Mouse (Mus musculus): ENCODE measurements at regions not wholly inside any gene's neighbourhood (a gene's known extent, or its start where the extent isn't known, plus 50 kb on each side); places are given as distances from the start of the nearest gene placed in this dataset.

DNA sequence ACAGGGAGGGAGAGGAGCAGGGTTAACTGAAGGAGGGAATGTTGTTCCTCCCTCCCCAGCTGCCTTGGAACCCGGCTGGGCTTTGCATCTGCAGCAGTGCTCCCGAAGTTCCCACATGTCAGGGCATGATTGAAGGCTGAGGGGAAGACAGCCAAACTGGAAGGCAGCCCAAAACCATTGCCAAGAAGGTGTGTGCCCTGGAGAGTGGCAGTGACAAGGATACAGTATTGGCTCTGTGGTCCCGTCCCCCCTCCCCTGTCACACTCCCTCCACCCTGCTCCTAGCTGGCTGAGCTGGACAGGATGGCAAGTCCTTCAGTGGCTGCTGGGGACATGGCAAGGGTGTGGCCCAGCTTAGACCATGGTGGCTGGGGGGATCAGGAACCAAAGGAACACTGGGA is 79.1 kb downstream of the Cyp26b1 start:
- DNase-seq, result no peak

DNA sequence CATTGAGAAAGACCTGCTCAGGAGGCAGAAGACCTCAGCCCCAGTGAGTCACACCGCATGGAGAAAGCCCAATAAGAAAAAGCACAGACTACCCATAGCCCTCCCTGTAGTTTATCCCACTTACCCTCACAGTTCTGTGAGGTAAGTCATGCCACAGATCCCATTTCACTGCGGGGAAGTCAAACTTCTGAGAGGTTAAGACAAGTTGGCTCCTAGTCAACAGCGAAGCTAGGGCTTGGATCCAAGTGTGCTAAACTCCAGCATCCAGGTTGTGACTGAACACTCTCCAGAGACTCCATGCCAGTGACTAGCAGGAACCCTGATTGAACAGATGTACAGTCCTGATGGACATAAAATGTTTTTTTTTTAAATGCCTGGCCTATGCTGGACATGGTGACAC is 85.1 kb downstream of the Cyp26b1 start:
- DNase-seq, result no peak

DNA sequence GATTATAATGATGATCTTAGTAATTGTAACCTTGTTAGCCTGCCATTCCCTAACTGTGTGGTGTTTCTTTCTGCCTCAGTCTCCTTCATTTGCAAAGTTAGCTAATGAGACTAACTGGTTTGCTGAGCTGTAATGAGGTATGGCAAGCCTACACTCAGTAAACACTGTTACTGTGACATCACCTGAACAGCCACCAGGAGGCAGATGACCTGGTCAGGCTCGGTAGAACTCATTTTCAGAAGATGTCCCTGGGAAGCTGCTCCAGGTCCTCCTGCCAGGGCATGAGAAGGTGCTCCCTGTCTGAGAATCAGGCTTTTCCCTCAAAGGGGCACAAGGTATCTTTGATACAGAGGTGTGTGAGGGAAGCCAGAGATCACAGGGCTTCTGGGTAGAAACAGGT is 87.0 kb downstream of the Cyp26b1 start:
- no peak for DNase-seq

DNA sequence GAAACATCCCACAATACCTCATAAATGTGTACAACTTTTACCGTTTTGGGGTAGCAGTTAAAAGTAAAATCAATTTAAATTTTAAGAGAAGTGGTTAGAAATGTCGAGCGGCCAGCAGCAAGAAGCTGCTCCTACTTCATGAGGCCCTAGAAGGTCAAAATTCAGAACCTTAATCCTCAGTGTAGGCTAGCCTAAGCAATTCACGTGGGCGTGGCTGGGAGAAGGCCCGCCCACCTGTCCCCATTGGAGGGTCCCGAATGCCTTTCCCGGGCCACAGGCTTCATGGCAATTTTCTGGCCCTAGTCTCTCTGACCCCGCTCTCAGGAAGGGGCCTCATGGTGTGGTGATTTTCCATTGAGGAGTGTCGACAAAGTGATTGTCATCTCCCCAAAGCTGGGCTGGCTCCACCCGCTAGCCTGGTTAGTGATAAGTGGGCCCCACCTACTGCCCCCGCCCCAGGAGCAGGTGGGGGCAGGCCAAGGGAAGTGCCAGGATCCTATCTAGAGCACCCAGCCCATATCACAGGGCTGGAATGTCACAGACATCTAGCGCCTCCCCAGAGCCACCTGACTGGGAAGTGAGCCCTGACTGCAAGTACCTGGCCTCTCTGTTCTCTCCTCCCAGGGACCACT is 93.3 kb downstream of the Cyp26b1 start:
- no peak for DNase-seq

DNA sequence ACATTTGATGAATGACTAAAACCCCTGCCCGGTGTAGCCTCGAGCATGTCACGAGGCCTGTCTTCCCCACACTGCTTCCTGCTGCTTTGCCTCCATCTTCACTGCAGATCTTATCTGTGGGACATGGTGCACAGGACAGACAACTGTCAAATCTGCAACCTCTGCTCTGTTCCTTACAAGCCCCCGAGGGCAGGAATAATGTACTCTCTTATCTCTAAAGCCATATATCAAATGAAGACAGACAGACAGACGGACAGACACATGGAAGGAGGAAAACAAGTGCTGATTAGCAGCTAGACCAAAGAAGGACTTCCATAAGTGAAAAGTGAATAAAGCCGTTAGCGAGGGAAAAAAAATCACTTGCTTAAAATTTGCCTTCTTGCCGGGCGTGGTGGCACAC is 95.6 kb downstream of the Cyp26b1 start:
- no peak for DNase-seq

DNA sequence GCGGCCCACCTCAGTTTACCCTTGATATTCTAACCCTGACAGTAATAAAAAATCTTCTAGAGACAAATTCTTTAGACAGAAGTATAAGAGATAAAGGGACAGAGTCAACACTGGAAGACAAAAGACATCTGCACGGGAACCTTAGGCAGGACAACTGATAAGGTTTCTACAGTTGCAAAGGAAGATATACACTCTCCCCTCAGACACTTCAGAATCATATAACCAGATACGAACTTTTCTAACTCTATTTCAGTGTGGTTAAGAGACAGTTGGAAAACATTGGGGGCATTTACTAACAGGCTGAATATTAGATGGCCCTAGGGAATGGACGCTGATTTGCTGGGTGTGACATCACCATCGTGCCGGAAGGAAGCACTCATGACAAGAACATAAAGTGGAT is 100.0 kb downstream of the Cyp26b1 start:
- no peak for DNase-seq

DNA sequence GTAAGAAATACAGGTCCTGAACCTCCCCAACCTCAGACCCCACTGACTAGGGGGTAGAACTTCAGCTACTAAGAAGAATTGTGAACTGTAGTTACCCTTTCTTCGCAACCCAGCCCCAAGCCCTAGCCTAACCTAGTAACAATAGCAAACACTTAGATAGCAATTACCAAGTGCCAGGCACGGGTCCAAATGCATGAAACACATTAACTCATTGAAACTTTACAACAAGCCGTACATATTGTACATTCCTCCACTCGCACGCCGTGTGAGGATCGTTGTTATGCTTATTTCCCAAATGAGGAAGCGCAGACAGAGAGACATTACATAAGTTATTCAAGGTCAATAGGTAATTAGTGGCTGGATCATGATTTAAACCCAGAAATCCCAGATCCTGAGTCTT is 100.5 kb downstream of the Cyp26b1 start:
- no peak for DNase-seq

DNA sequence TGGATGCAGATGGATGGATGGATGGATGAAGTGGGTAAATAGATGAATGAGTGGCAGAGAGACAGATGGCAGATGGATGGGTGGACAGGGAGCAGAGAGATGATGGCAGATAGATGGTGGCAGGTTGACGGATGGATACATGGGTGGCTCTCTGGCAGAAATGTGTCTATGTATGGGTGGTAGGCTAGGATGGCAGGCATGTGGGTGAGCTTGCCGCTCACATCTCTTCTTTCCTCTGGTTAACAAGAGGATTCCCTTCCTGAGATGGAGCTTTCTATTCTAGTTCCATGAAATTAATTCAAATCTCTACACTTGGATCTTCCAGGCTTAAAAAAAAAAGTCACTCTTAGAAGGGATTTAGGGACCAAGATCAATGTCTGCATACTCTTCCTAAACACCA is 101.1 kb downstream of the Cyp26b1 start:
- DNase-seq, result no peak

DNA sequence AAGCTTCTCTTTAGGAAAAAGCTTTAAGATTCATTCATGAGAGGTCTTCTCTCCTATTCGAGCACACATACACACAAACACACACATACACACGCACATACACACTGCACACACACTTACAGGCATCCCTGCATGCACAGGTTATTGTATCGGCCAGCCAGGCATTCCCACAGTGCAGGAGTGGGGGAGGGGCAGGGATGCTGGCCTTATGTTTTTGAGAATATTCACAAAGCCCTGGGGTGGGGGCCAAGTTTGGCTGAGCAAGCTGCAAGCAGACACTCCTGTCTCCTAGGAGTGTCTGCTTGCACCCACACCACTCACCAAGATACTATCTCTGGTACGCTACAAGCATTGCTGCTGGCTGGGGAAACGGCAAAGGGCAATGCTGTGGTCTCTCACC is 102.6 kb downstream of the Cyp26b1 start:
- DNase-seq, result no peak

DNA sequence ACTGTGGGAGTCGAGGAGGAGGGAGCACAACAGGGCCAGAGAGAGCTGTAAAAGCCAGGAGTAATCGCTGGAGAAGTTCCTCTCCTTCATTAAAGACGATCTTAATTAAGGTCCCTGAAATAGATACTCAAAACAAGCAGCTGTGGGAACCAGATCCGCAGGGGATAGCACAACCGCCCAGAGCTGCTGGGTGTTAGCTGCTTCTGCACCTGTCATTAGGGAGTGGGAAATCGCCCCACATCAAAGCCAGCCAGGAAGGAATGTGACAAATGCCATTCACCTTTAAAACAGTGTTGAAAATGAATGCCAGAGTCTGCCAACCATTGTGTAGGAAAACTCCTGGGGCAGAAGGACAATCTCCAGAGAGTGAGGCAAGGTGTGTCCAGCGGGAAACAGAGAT is 112.5 kb downstream of the Cyp26b1 start:
- no peak for DNase-seq

DNA sequence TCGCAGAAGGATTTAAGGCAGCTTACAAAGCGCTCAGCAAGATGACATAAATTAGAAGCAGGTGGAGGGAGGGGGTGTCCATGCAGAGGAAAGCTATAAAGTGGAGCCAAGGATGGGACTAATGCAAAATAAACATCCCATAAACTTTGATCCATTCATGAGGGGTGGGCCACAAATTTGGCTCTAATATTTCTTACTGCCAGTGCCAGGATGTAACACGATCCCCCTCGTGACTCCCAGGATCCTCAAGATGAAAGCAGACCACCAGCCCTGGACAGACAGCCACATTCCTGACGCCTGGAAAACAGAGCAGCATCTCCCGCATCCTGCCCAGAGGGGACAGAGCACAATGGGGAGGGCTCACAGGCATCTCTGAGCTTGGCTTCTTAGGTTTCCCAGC is 116.6 kb downstream of the Cyp26b1 start:
- DNase-seq, result no peak

DNA sequence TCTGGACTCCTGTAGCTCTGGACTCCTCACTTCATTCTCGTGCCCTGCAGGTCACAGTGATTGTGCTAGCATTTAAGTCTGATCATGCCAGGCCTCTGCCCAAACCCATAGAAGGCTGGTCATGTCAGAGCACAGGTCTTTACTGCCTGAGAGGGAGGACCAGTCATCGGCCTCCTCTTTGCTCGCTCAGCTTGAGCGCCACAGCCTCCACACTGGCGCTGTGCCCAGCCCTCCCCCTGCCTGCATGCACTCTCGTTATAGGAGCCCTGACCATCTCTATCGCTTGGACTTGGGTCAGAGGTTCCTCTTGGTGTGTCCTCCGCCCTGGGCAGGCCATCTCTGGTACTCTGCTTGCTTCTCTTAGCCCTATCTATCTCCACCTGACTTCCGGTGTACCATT is 117.2 kb downstream of the Cyp26b1 start:
- no peak for DNase-seq

DNA sequence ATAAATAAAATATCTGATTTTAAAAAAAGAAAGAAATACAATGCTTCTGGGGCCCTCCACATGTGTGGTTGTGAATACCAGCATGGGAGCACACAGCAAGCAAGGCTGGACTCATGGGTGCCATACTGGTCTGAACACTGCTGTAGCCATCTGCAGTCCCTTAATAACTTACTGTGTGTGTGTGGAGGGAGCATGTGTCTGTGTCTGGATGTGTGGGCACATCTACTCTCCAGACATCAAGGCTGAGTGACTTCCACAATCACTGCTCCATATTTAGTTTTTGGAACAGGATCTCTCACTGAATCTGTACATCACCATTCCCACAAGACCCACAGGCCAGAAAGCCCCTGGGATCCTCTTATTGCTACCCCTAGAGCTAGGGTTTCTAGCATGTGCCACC is 118.9 kb downstream of the Cyp26b1 start:
- DNase-seq, result no peak

DNA sequence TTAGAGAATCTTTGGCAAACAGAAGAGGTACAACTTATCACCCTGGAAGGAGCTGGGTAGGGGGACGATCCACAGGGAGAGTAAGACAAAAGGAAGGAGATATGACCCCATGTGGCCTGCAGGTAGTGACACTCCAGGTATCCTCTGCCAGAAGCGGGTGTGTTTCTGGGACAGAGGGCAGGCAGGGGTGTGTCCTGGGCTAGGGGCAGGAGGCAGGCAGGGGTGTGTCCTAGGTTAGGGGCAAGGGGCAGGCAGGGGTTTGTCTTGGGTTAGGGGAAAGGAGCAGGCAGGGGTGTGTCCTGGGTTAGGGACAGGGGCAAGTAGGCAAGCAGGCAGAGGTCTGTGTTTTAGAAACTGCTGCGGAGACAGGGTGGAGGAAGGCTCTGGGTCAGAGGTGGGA is 120.5 kb downstream of the Cyp26b1 start:
- DNase-seq, result no peak

DNA sequence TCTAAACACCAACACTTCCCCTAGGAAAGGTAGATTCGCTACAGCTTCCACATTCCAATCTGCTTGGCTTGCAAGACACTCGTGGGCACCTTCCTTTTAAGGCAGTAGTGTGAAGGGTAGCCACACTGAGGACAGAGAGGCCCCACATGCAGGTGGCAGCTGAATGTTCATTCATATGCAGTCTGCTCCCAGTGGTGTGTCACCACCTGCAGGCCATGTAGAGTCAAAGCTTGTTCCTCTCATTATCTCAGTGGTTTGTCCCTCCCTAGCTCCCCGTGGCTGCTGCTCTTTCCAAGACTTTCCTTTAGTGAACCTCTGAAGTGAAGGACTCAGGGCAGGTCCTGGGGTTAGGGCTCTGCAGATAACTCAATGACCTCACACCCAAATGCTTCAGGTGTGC is 121.4 kb downstream of the Cyp26b1 start:
- DNase-seq, result no peak

DNA sequence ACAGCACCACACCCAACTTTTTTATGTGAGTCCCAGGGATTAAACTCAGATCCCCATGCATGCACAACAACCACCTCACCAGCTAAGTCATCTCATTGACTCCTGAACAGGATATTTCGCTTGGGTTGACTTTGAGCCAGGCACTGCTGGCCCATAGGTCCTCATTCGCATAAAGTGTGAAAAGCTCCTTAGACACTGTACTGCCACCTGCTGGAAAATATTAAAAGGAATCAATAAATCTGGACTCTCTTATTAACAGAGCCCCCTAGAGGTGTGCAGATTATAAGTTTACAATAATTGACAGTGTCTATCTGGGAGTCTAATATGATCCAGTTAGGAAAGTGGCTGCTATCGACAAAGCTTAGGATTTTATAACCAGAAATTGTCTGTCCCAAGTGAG is 126.4 kb downstream of the Cyp26b1 start:
- no peak for DNase-seq

DNA sequence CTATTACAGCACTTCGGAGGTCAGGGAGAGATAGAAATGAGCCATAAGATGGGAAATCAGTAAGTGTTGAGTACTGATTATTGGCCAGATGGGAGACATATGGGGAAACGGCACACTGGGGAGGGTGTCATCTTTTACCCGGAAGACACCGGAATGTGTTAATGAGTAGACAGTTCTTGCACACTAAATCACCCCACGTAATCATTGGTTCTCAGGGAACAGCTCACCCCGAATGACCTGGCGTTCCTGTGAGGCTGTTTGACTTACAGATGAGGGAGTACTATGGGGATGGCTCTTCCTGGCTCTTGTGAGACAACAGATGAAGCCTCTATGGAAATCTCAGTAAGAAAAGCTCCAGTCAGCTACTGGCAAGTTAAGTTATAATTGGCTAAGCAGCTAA is 127.5 kb downstream of the Cyp26b1 start:
- DNase-seq, result no peak

DNA sequence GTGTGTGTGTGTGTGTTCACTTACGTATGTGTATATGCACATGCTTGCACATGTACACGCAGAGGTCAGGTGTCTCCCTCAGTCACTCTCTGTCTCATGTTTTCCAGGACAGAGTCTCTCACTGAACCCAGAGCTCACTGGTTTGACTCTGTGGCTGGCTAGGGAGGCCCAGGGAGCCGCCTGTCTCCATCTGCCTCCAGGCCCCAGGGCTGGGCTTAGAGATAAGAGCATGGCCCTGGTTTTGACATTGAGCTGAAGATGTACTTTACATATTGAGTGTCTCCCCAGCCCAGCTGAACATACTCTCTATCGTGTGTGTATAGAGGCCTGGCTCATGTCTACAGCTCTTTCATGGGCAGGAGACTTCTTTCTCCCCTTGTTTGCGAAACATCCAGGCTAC is 128.1 kb downstream of the Cyp26b1 start:
- DNase-seq, result no peak

DNA sequence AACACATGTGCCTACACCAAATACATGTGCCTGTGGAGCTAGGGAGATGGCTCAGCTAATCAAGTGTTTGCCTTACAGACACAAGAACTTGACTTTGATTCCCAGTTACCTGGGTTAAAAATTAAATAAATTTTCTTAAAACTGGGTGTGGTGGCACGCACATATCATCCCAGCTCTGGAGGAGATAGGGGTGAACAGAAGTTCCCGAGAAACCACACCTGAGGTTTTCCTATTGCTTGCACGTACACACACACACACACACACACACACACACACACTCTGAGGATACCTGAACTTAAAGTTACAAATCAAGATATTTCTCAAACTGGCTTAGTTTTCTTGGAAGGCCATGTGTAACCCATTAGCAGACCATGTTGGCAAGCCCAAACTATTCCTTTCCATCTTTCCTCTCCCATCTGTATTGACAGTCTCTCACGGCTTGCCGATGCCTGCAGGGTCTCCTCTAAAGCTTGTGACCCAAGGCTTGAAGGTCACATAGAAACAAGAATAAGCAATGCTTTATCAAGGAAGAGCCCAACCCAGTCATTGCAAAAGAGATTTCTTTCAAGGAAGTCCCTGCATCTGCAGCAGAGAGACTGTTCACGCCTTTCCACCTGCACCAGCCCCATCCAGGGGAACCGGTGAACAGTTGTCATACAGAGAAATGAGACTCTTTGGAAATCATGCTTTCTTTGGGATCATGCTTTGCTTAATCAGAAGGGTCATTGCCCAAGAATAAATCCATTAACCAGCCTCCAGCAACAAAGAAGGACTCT is 129.9 kb downstream of the Cyp26b1 start:
- no peak for DNase-seq

DNA sequence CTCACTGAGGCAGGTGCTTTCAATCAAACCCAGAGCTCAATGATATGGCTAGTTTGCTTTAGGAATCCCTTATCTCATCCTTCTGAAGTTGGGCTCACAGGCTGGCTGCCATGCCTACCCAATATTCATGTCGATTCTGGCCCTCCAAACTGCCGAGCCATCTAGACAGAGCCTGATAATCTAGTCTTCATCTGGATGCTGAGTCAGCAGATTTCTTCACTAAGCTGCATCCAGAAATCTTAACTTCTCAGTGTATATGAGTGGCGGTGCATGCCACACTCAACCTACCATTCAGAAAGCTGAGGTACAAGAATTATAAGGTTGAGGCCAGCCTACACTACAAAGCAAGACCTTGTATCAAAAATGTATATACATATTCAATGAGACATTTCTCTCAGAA is 136.9 kb downstream of the Cyp26b1 start:
- no peak for DNase-seq

DNA sequence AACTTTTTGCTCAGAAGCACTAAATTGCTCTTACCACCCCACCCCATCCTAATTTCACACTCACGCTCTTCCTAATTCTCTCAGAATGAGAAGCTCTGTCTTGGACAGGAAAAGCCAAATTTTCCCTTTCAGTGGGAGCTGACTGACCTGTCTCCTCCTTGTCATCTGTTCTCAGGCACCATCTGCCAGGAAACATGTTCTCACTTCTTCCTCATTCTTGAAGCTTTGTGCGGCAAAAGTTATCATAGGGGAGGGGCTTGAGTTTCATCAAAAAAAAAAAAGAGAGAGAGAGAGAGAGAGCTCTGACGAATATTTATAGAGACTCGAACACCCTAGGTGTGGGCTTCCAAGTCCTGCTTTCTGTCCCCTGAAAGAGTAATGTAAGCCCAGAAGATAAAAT is 148.6 kb downstream of the Cyp26b1 start:
- DNase-seq, result no peak

DNA sequence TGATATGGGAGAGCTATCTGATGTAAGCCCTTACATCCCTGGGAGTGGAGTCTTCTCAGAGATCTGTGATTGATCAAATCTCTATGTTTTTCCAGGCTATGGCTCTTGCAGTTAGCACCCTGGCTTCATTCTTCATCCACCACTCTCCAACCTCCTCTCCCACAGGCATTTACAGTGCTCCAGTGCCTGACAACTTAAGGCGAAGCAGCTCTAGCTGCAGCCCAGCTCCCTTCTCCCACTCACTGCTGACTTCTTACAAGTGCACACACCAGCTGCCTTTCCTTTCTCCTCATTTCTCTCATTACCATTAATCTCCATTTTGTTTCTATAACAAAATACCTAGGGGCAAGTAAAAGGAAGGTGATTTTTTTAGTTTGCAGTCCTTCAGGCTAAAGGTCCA is 151.0 kb downstream of the Cyp26b1 start:
- no peak for DNase-seq

DNA sequence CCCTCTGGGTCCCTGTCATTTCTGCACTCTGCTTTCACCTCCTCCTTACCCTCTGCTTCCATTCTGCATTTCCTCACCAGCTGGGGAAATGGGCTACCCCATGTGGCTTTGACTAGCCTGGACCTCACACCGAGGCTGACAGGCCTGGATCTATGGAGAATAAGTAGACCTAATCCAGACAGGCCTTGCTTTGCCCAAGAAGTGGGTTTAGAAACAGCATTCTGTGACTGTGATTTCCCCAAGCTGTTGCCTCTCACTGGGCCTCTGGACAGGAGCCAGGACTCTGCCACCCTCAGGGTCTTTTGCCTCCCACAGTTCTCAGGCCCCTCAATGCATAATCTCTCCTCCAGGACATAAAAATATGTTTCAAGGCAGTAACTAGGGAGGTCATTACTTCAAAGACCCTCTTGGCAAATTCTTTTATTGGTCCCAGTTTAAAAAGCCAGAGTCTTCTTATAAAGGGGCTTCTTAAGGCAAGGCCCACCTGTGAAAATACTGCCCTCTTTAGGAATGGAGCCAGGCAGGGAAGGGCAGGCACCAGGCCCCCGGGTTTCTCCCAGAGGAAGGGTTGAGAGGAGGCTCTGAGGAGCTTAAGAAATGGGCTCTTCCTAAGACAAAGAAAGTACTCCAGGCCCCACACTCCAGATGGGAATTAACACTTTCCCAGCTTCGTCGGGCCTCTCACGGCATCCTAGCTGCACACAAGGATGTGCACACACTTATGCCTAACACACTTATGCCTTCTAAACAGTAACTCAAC is 151.8 kb downstream of the Cyp26b1 start:
- no peak for DNase-seq

DNA sequence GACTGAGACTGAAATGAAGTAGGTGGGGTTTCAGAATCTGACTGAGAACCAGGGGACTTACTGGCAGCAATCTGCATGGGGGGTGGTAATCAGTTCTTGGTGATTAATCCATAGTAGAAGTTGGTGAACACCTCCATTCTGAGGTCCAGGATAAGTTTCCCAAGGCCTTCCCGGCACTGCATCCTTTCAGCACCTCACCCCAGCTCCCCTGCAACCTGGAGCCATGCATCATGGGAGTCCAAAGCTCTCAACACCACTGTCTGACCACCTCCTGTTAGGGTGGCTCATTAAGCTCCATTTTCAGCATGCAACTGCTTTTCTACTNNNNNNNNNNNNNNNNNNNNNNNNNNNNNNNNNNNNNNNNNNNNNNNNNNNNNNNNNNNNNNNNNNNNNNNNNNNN is 157.0 kb downstream of the Cyp26b1 start:
- DNase-seq, result no peak

All from lung, adult 18-20 months (tissue).